Mouse (Mus musculus) midbrain, embryonic 13.5 days (tissue): ENCODE data around the gene Npy4r. TPM values are rescaled to one million over a fixed set of nuclear protein-coding genes. Genes with fewer than 3 reads are reported as not detected.

Experiments used
- ATAC-seq: fragments of 200-750 bp; cut with Nextera tagmentation; 2 replicates; pipeline ENCODE4 v1.8.0; 2017; ENCODE audit warnings: mild to moderate bottlenecking, moderate TSS enrichment, moderate library complexity
- H3K27ac ChIP-seq: fragments of 300-500 bp; sonication (generic); 2 replicates; pipeline ENCODE4 v1.5.1; 2015; ENCODE audit warnings: inconsistent platforms, mild to moderate bottlenecking, moderate library complexity
- H3K27me3 ChIP-seq: fragments of 300-500 bp; sonication (generic); 2 replicates; pipeline ENCODE4 v1.6.1; 2015; ENCODE audit warnings: mild to moderate bottlenecking, inconsistent platforms
- H3K36me3 ChIP-seq: fragments of 300-500 bp; sonication (generic); 2 replicates; pipeline ENCODE4 v1.6.1; 2015; ENCODE audit warnings: mild to moderate bottlenecking, inconsistent platforms
- H3K4me1 ChIP-seq: fragments of 300-500 bp; sonication (generic); replicated peaks from 2 replicates; pipeline ENCODE4 v1.6.1; 2015; ENCODE audit warnings: inconsistent platforms
- H3K4me2 ChIP-seq: fragments of 300-500 bp; sonication (generic); replicated peaks from 2 replicates; pipeline ENCODE4 v1.6.1; 2015; ENCODE audit warnings: moderate library complexity, mild to moderate bottlenecking, inconsistent platforms
- H3K4me3 ChIP-seq: fragments of 300-500 bp; sonication (generic); replicated peaks from 2 replicates; pipeline ENCODE4 v1.5.1; 2015; ENCODE audit warnings: mild to moderate bottlenecking, inconsistent platforms
- H3K9ac ChIP-seq: fragments of 300-500 bp; sonication (generic); replicated peaks from 2 replicates; pipeline ENCODE4 v1.6.1; 2015; ENCODE audit warnings: mild to moderate bottlenecking, inconsistent platforms
- H3K9me3 ChIP-seq: fragments of 300-500 bp; sonication (generic); 2 replicates; pipeline ENCODE4 v1.6.1; 2016; ENCODE audit warnings: mild to moderate bottlenecking, inconsistent platforms
- WGBS: fragments of 180-500 bp; shearing (Covaris S2); methylation state at CpG from one replicate; pipeline ENCODE4 v1.1.7; 2015; 5-methylcytosine and 5-hydroxymethylcytosine counted together
- polyA plus RNA-seq: library from polyadenylated mRNA; unstranded; fragments of >200 nt; fragmentation: Nextera tagmentation; extraction: Ambion mirVana; gene quantifications from 2 replicates; pipeline ENCODE4 v1.2.1, GENCODE M21; 2015

The Npy4r gene
- 0.11 and 0.14 TPM in 2 replicates for polyA plus RNA-seq

DNA sequence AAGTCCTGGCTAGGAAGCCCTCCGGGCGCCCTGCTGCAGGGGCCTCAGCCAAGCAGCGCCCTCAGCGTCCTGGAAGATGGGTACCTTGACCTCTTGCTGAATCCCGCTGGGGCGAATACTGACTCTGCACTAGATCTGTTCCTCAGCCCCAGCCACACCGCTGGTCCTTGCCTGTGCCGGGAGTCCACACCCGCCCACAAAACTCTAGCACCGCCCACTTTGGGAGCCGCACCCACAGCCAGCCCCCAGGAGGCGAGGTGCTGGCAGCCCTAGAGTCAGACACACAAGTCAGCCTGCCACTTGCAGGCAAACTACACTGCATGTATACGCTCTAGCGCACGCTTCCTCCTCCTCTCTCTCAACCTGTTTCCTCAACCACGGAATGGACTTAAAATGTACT lies at the start of gene Npy4r:
TSS of gene Npy4r (minus strand) at position 148 of the 400 bp plus-strand sequence.
- H3K27ac ChIP-seq: no peak within 1 kb of the TSS
- H3K4me3 ChIP-seq: no peak within 1 kb of the TSS
- 0 out of 2 replicates have a peak, but pooled peaks have one; percentile 54 for ATAC-seq
- no peaks in the 10 kb centered on the region for H3K9me3 ChIP-seq
- H3K27me3 ChIP-seq: 0 out of 2 replicates have a peak, but pooled peaks cover 3% of the 10 kb centered on the region
- H3K9ac ChIP-seq: no peak within 1 kb of the TSS
- no peaks in the 10 kb centered on the region for H3K36me3 ChIP-seq
- H3K4me1 ChIP-seq: peaks cover 3% of the 10 kb centered on the region; the same call in 1 of the 2 replicates
- 19% methylated on average over 16 of the region's 16 CpGs for WGBS
- H3K4me2 ChIP-seq: no peak within 1 kb of the TSS

DNA sequence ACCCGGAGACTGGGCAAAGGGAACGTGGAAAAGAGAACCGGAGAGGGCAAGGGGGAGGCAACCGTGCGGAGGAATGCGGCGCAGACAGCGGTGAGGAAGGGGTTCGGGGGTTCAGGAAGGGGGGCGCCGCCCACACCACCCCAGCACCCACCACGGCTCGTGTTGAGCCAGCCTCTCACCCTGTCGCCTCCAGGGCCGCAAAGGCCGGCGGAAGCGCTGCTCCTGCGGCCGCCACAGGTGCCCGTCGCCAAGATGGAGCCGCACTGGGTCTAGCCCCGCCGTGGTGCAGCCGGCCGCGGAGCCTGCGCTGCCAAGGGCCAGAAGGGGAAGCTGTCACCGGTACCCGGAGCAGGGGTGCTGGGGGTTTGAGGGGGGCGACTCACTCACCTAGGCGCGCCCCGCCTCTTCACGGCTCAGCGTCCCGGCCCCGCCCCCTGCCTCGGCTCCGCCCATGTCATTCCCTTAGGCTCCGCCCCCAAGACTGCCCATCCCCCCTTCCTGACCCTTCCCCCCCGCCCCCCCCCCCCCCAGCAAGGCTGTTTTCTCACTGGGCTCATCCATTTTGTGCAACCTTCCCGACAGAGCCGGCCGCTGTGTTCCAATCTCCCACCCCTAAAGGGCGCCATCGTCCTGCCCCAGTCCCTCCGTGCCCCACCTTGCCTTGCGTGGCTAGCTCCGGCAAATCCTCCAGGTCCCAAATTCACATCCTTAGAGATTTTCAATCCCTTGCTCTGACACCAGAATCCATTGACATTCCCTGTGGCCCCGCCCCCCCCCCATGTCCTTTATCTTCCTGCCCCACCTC lies 49.1 kb upstream of the Npy4r start, which contains the start of gene Gprin2:
TSS of gene Gprin2 (minus strand) at position 423 of the 805 bp plus-strand sequence.
- H3K9me3 ChIP-seq: no peaks in the 10 kb centered on the region
- H3K27me3 ChIP-seq: peaks cover 3% of the 10 kb centered on the region; the same call in 1 of the 2 replicates
- peak within 1 kb of the TSS; percentile 86 for H3K4me2 ChIP-seq
- H3K36me3 ChIP-seq: no peaks in the 10 kb centered on the region
- peak; percentile 84 for ATAC-seq
- peak within 1 kb of the TSS; percentile 81 for H3K4me3 ChIP-seq
- peak within 1 kb of the TSS; percentile 79 for H3K27ac ChIP-seq
- H3K4me1 ChIP-seq: peaks cover 14% of the 10 kb centered on the region
- peak within 1 kb of the TSS; percentile 84 for H3K9ac ChIP-seq
- WGBS: 5% methylated on average over 29 of the region's 52 CpGs

DNA sequence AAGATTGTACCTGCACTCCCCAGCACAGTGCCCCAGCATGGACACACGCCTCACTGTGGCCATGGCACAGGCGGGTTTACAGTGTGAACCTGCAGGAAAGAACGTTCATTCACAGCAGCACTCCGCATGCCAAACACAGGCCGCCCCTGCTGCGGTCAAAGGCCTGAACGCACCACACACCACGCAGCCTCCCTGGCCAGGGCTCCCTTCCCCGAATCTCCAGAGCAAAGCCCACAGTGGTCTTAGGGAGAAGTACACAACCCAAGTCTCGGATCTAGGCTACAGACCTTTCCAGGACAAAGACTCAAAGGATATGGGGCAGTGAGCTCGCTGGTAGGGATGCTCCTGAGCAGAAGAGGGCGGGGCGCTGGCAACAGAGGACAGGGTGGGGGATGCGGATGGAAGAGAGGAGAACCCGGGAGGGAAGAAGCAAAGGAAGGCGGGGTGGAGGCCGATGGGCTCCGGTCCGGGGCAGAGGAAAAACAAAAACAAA lies 48.5 kb upstream of the Npy4r start:
- Histone ChIP-seq H3K9me3 (no peaks in the 10 kb centered on the region), H3K4me1 (peaks cover 14% of the 10 kb centered on the region), H3K27ac (peak overlapping the region; percentile 79), H3K4me3 (peak overlapping the region; percentile 81), H3K4me2 (peak overlapping the region; percentile 86), H3K36me3 (no peaks in the 10 kb centered on the region; the same call in 1 of the 2 replicates), H3K27me3 (peaks cover 3% of the 10 kb centered on the region; the same call in 1 of the 2 replicates), H3K9ac (peak overlapping the region; percentile 84)
- peak; percentile 86 for ATAC-seq
- WGBS: under 1% methylated on average over 19 of the region's 19 CpGs

DNA sequence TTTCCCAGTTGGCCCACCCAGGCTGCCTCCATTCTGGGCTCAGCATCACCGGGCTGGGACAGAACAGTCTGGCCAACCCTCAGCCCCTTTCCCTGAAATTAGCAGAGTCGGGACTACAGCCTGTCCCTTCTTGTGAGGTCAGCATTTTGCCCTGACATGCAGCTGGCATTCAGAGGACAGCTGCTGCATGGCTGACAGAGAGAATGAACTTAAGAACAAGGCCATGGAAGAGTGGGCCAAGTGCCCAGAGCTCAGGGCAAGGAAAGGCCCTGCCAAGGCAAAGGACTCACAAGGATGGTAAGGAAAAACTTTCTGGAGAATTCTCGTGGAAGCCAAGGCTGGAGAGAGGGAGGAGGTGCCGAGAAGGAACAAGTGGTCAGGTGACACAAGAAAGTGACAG lies 44.4 kb upstream of the Npy4r start:
- Histone ChIP-seq H3K4me3 (no peak overlapping the region), H3K27me3 (no peaks in the 10 kb centered on the region), H3K4me1 (peaks cover 14% of the 10 kb centered on the region), H3K9ac (no peak overlapping the region), H3K36me3 (peaks cover 31% of the 10 kb centered on the region), H3K4me2 (no peak overlapping the region), H3K9me3 (no peaks in the 10 kb centered on the region), H3K27ac (no peak overlapping the region)
- 50% methylated on average over 4 of the region's 4 CpGs for WGBS
- ATAC-seq: no peak

DNA sequence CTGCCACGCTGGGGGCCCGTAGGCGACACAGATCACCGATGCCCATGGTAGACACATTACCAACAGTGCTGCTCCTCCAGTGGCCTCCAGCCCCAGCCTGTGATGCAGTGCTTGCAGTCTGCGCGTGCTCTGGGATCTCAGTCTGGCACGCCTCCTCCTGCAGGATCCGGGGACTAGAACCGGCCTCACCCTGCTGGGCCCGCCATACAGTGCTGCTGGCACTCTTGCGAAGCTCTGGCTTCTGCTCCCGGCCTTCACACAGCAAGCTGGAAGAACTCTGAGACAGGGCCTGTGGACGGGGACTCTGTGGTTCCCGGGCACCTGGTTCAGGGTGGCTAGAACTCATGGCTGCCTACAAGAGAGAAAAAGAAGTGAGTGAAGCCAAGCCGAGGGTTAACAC lies 43.2 kb upstream of the Npy4r start:
- no peak for ATAC-seq
- H3K4me3 ChIP-seq: no peak overlapping the region
- WGBS: 90% methylated on average over 15 of the region's 15 CpGs
- H3K27ac ChIP-seq: no peak overlapping the region
- no peak overlapping the region for H3K9ac ChIP-seq
- no peaks in the 10 kb centered on the region for H3K27me3 ChIP-seq
- H3K9me3 ChIP-seq: no peaks in the 10 kb centered on the region
- no peak overlapping the region for H3K4me2 ChIP-seq
- H3K36me3 ChIP-seq: peaks cover 32% of the 10 kb centered on the region
- peaks cover 13% of the 10 kb centered on the region for H3K4me1 ChIP-seq

DNA sequence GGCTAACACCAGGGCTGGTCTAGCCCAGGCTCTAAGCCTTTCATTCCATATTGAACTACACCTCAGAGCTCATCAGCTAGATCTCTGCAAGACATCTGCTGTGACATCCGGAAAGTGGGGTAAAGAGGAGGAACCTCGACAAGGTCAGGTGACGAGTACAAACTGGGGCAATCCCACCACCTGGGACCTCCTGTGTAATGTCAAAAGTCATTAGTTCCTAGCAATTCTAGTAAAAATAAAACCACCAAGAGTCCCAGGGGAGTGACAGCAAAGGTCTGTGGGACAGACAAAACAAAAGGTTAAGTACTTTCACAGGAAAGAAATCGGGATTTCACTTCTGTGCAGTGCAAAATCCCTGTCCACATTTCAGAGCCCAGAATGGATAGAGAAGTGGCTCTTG lies 41.6 kb upstream of the Npy4r start:
- Histone ChIP-seq H3K27me3 (no peaks in the 10 kb centered on the region), H3K27ac (no peak overlapping the region), H3K36me3 (peaks cover 32% of the 10 kb centered on the region), H3K4me2 (no peak overlapping the region), H3K9me3 (no peaks in the 10 kb centered on the region), H3K9ac (no peak overlapping the region), H3K4me3 (no peak overlapping the region), H3K4me1 (no peaks in the 10 kb centered on the region)
- WGBS: 78% methylated on average over 4 of the region's 4 CpGs
- no peak for ATAC-seq

DNA sequence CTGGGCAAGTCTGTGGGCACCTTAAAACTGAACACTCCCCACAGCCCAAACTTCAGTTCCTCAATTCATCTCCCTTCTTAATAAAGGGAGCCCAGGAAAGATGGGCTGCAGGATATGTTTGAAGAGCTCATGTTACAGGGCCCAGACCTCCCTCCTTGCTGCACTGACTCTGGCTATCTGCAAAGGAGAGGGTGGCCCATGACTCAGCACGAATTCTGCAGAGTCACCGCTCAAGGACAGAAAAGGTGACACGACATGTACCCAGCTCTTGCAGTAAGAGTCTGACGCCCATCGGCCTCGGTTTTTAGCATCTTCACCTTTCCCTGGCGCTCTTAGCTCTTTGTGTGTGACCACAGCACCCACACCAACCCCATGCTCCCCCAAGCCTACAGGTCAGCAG lies 38.1 kb upstream of the Npy4r start:
- Histone ChIP-seq H3K4me3 (no peak overlapping the region), H3K9ac (no peak overlapping the region), H3K27ac (no peak overlapping the region), H3K4me2 (no peak overlapping the region), H3K9me3 (no peaks in the 10 kb centered on the region), H3K36me3 (peaks cover 29% of the 10 kb centered on the region), H3K27me3 (no peaks in the 10 kb centered on the region), H3K4me1 (no peaks in the 10 kb centered on the region)
- 76% methylated on average over 7 of the region's 7 CpGs for WGBS
- ATAC-seq: no peak

DNA sequence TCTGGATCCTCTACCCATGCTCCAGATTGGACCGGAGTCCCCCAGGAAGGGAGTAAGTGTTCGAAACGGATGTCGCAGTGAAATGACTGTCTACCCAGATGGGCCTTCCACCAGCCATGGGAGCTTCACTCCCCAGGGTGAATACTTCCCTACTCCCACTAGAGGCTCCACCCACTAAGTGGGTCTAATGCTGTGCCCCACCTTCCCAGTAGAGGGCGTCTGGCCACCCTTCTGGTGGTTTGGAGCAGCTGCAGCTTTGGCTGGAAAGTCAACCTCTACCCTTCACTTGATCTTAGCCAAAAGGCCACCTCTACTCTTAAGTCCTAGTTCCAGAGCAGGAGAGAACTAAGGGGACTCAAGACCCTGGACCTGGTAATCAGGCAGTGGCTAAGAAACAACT lies 36.3 kb upstream of the Npy4r start:
- no peaks in the 10 kb centered on the region for H3K9me3 ChIP-seq
- H3K36me3 ChIP-seq: peaks cover 12% of the 10 kb centered on the region
- H3K4me2 ChIP-seq: no peak overlapping the region
- H3K4me3 ChIP-seq: no peak overlapping the region
- no peak for ATAC-seq
- H3K9ac ChIP-seq: no peak overlapping the region
- H3K4me1 ChIP-seq: no peaks in the 10 kb centered on the region
- 63% methylated on average over 5 of the region's 5 CpGs for WGBS
- no peak overlapping the region for H3K27ac ChIP-seq
- no peaks in the 10 kb centered on the region for H3K27me3 ChIP-seq

DNA sequence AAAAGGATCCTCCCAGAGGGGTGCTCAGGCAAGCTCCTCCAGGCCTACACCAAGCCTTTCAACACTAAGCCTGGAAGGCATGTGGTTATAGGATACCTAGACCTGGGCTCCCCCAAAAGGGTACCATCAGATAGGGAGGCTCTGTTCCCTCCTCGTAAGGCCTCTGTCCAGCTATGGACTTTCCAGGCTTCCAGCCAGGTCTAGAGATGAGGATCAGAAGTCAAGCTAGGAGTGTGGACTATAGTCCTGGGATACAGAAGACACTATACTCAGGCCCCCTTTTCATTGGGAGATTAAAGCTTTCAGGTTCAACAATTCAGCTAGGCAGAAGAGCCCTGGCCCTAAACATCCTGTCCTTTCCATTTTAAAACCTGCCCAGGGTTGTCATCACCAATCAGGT lies 30.8 kb upstream of the Npy4r start:
- no peaks in the 10 kb centered on the region for H3K36me3 ChIP-seq
- H3K4me1 ChIP-seq: no peaks in the 10 kb centered on the region
- no peaks in the 10 kb centered on the region for H3K9me3 ChIP-seq
- WGBS: 100% methylated on average over 1 of the region's 1 CpGs
- no peak overlapping the region for H3K4me2 ChIP-seq
- H3K27ac ChIP-seq: no peak overlapping the region
- no peak overlapping the region for H3K9ac ChIP-seq
- no peak overlapping the region for H3K4me3 ChIP-seq
- no peak for ATAC-seq
- no peaks in the 10 kb centered on the region for H3K27me3 ChIP-seq

DNA sequence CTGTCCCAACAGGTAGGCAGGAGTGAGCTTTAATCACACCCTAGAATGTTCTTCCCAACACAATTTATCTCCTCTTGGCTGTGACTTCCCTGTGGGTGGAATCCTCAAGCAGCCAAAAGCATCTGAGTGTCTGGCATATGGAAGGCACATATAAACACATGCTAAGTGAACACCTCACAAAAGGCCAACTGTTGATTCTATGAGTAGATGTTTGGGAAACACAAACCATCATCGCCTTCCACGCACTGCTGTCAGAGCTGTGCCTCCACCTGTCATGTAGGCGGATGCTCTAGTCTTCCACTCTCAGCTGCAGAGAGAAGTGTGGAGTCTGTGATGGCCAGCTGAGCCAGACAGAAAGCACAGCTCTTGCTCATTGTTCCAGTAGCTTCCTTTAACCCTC lies 27.1 kb upstream of the Npy4r start:
- Histone ChIP-seq H3K4me3 (no peak overlapping the region), H3K27me3 (no peaks in the 10 kb centered on the region), H3K27ac (no peak overlapping the region), H3K4me1 (no peaks in the 10 kb centered on the region), H3K9me3 (no peaks in the 10 kb centered on the region), H3K4me2 (no peak overlapping the region), H3K9ac (no peak overlapping the region), H3K36me3 (no peaks in the 10 kb centered on the region)
- ATAC-seq: no peak
- 88% methylated on average over 3 of the region's 3 CpGs for WGBS

DNA sequence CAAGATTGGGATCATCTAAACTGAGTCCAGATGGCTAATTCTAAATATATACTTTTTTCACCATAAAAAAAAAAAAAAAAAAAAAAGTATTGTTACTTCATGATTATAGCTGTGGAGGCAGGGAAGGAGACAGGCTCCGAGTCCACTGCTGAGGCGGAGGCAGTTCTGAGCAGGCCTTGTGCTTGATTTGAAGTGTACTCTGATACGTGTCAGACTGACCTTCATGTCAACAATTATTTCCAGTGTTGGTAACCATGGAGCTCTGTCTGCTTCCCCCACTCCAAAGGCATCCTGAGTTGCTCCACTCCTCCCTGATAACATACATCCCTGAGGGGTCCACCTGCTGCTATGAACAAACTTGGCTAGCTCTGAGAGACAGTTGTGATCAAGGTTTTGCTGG lies 18.8 kb upstream of the Npy4r start:
- Histone ChIP-seq H3K36me3 (no peaks in the 10 kb centered on the region), H3K27me3 (no peaks in the 10 kb centered on the region), H3K4me3 (no peak overlapping the region), H3K4me2 (no peak overlapping the region), H3K9me3 (no peaks in the 10 kb centered on the region), H3K27ac (no peak overlapping the region), H3K9ac (no peak overlapping the region), H3K4me1 (no peaks in the 10 kb centered on the region)
- WGBS: 92% methylated on average over 3 of the region's 3 CpGs
- no peak for ATAC-seq

DNA sequence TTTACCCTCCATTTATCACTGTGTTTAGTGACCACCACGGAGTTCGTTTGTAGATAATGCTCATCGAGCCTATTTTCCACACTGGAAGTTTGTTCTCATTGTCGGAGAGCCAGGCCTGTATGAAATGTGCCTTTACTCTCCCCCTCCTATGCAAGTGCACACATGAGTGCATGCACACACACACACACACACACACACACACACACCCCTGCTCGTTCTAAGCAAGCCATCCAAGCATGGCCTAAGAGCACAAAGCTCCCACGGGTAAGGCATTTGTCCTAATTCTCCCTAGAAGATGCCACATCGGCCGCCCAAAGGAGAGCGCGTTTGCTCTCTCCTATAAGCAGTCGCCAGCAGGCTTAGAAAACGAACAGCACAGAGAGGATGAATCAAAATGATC lies 3.5 kb upstream of the Npy4r start:
- H3K27ac ChIP-seq: no peak overlapping the region
- H3K27me3 ChIP-seq: 0 out of 2 replicates have a peak, but pooled peaks cover 3% of the 10 kb centered on the region
- no peaks in the 10 kb centered on the region for H3K9me3 ChIP-seq
- H3K4me3 ChIP-seq: no peak overlapping the region
- H3K4me2 ChIP-seq: no peak overlapping the region
- H3K4me1 ChIP-seq: peaks cover 3% of the 10 kb centered on the region; the same call in 1 of the 2 replicates
- no peaks in the 10 kb centered on the region for H3K36me3 ChIP-seq
- H3K9ac ChIP-seq: no peak overlapping the region
- 43% methylated on average over 12 of the region's 12 CpGs for WGBS
- ATAC-seq: no peak
